Mouse (Mus musculus): ENCODE measurements around the gene Mark4. TPM values are rescaled to one million over a fixed set of nuclear protein-coding genes. Genes with fewer than 3 reads are reported as not detected.

Gene Mark4
- polyA plus RNA-seq, 1 experiment from 2014 or later = 7.4 TPM

GRCm38 (mm10) chr7:19473875-19474443, 15.3 kb upstream of the Mark4 start:
- no peak for TF ChIP-seq CTCF (IDR thresholded peaks at IDR 0.05)
- TF ChIP-seq EP300 (IDR thresholded peaks at IDR 0.05) = no peak
- Histone ChIP-seq H3K36me3 (ENCODE audit: insufficient read depth, low read length) (no peaks in the 10 kb centered on the region), H3K9me3 (ENCODE audit: low read length) (no peaks in the 10 kb centered on the region), H3K27me3 (replicated peaks; ENCODE audit: insufficient read depth, low read length) (peaks cover 18% of the 10 kb centered on the region; the same call in 1 of the 2 replicates), H3K4me3 (ENCODE audit: low read depth, low read length) (peak overlapping the region; percentile 57), H3K9ac (replicated peaks; ENCODE audit: low read depth) (0 out of 2 replicates have a peak overlapping the region, but pooled peaks have one; percentile 16), H3K4me2 (replicated peaks; ENCODE audit: low read depth, low read length) (peak overlapping the region; percentile 88), H3K4me1 (ENCODE audit: insufficient read depth, low read depth, low read length) (peaks cover 4% of the 10 kb centered on the region; the same call in 1 of the 2 replicates), H3K27ac (ENCODE audit: low read length) (peak overlapping the region; percentile 43)
- peak; percentile 86 for DNase-seq (ENCODE audit: low spot score)
- WGBS = 3% methylated on average over 60 of the region's 89 CpGs
- ATAC-seq = peak; percentile 84

- peak; percentile 35 for ATAC-seq
- Histone ChIP-seq H3K4me2 (replicated peaks; ENCODE audit: low read depth, low read length) (no peak overlapping the region), H3K9ac (replicated peaks; ENCODE audit: low read depth) (no peak overlapping the region), H3K36me3 (ENCODE audit: insufficient read depth, low read length) (no peaks in the 10 kb centered on the region), H3K27ac (ENCODE audit: low read length) (no peak overlapping the region), H3K4me1 (ENCODE audit: insufficient read depth, low read depth, low read length) (peaks cover 4% of the 10 kb centered on the region; the same call in 1 of the 2 replicates), H3K4me3 (ENCODE audit: low read depth, low read length) (no peak overlapping the region), H3K9me3 (ENCODE audit: low read length) (no peaks in the 10 kb centered on the region), H3K27me3 (replicated peaks; ENCODE audit: insufficient read depth, low read length) (peaks cover 18% of the 10 kb centered on the region; the same call in 1 of the 2 replicates)
- DNase-seq (ENCODE audit: low spot score) = peak; percentile 58
- TF ChIP-seq EP300 (IDR thresholded peaks at IDR 0.05) (peak; percentile 71), CTCF (IDR thresholded peaks at IDR 0.05) (no peak)
- 8% methylated on average over 4 of the region's 4 CpGs for WGBS
These were observed 13.8 kb upstream of the Mark4 start for GRCm38 (mm10) chr7:19472403-19472802.

GRCm38 (mm10) chr7:19470308-19470707, 11.7 kb upstream of the Mark4 start:
- 37% methylated on average over 14 of the region's 14 CpGs for WGBS
- no peak overlapping the region for H3K27ac ChIP-seq (ENCODE audit: low read length)
- H3K4me3 ChIP-seq (ENCODE audit: low read depth, low read length) = no peak overlapping the region
- no peaks in the 10 kb centered on the region for H3K36me3 ChIP-seq (ENCODE audit: insufficient read depth, low read length)
- TF ChIP-seq EP300 (IDR thresholded peaks at IDR 0.05) = no peak
- TF ChIP-seq CTCF (IDR thresholded peaks at IDR 0.05) = no peak
- DNase-seq (ENCODE audit: low spot score) = no peak
- peaks cover 18% of the 10 kb centered on the region; the same call in 1 of the 2 replicates for H3K27me3 ChIP-seq (replicated peaks; ENCODE audit: insufficient read depth, low read length)
- H3K4me2 ChIP-seq (replicated peaks; ENCODE audit: low read depth, low read length) = no peak overlapping the region
- no peaks in the 10 kb centered on the region for H3K9me3 ChIP-seq (ENCODE audit: low read length)
- no peak overlapping the region for H3K9ac ChIP-seq (replicated peaks; ENCODE audit: low read depth)
- no peak for ATAC-seq
- H3K4me1 ChIP-seq (ENCODE audit: insufficient read depth, low read depth, low read length) = peaks cover 4% of the 10 kb centered on the region; the same call in 1 of the 2 replicates

- TF ChIP-seq EP300 (IDR thresholded peaks at IDR 0.05) (no peak), CTCF (IDR thresholded peaks at IDR 0.05) (no peak)
- DNase-seq (ENCODE audit: low spot score) = no peak
- no peak overlapping the region for H3K27ac ChIP-seq (ENCODE audit: low read length)
- H3K4me3 ChIP-seq (ENCODE audit: low read depth, low read length) = no peak overlapping the region
- ATAC-seq = no peak
- peaks cover 4% of the 10 kb centered on the region; the same call in 1 of the 2 replicates for H3K4me1 ChIP-seq (ENCODE audit: insufficient read depth, low read depth, low read length)
- WGBS = 27% methylated on average over 22 of the region's 23 CpGs
- H3K36me3 ChIP-seq (ENCODE audit: insufficient read depth, low read length) = no peaks in the 10 kb centered on the region
- peaks cover 18% of the 10 kb centered on the region; the same call in 1 of the 2 replicates for H3K27me3 ChIP-seq (replicated peaks; ENCODE audit: insufficient read depth, low read length)
- H3K9ac ChIP-seq (replicated peaks; ENCODE audit: low read depth) = no peak overlapping the region
- H3K9me3 ChIP-seq (ENCODE audit: low read length) = no peaks in the 10 kb centered on the region
- no peak overlapping the region for H3K4me2 ChIP-seq (replicated peaks; ENCODE audit: low read depth, low read length)
These were observed 10.8 kb upstream of the Mark4 start for GRCm38 (mm10) chr7:19469404-19469803.

GRCm38 (mm10) chr7:19468279-19468678, 9.7 kb upstream of the Mark4 start:
- no peak for ATAC-seq
- H3K27me3 ChIP-seq (replicated peaks; ENCODE audit: insufficient read depth, low read length) = peaks cover 17% of the 10 kb centered on the region; the same call in 1 of the 2 replicates
- H3K4me3 ChIP-seq (ENCODE audit: low read depth, low read length) = no peak overlapping the region
- no peak overlapping the region for H3K9ac ChIP-seq (replicated peaks; ENCODE audit: low read depth)
- no peak for DNase-seq (ENCODE audit: low spot score)
- no peak overlapping the region for H3K27ac ChIP-seq (ENCODE audit: low read length)
- H3K9me3 ChIP-seq (ENCODE audit: low read length) = no peaks in the 10 kb centered on the region
- no peak overlapping the region for H3K4me2 ChIP-seq (replicated peaks; ENCODE audit: low read depth, low read length)
- H3K36me3 ChIP-seq (ENCODE audit: insufficient read depth, low read length) = no peaks in the 10 kb centered on the region
- H3K4me1 ChIP-seq (ENCODE audit: insufficient read depth, low read depth, low read length) = peaks cover under 1% of the 10 kb centered on the region; the same call in 1 of the 2 replicates
- TF ChIP-seq CTCF (IDR thresholded peaks at IDR 0.05) (no peak), EP300 (IDR thresholded peaks at IDR 0.05) (no peak)
- 48% methylated on average over 12 of the region's 12 CpGs for WGBS

GRCm38 (mm10) chr7:19467638-19468037, 9.0 kb upstream of the Mark4 start:
- no peak overlapping the region for H3K27ac ChIP-seq (ENCODE audit: low read length)
- 33% methylated on average over 6 of the region's 6 CpGs for WGBS
- no peaks in the 10 kb centered on the region for H3K9me3 ChIP-seq (ENCODE audit: low read length)
- H3K4me2 ChIP-seq (replicated peaks; ENCODE audit: low read depth, low read length) = no peak overlapping the region
- H3K4me1 ChIP-seq (ENCODE audit: insufficient read depth, low read depth, low read length) = no peaks in the 10 kb centered on the region
- no peak overlapping the region for H3K9ac ChIP-seq (replicated peaks; ENCODE audit: low read depth)
- H3K4me3 ChIP-seq (ENCODE audit: low read depth, low read length) = no peak overlapping the region
- TF ChIP-seq CTCF (IDR thresholded peaks at IDR 0.05) (no peak), EP300 (IDR thresholded peaks at IDR 0.05) (no peak)
- ATAC-seq (no peak), DNase-seq (ENCODE audit: low spot score) (no peak)
- no peaks in the 10 kb centered on the region for H3K36me3 ChIP-seq (ENCODE audit: insufficient read depth, low read length)
- peaks cover 13% of the 10 kb centered on the region; the same call in 1 of the 2 replicates for H3K27me3 ChIP-seq (replicated peaks; ENCODE audit: insufficient read depth, low read length)

All from lung, postnatal 0 days (tissue).